ENCODE assay signal across 13 mouse cellular contexts in genomic region chr17:36989437-36989836, GRCm38 (mm10). TPM values are rescaled to one million over a fixed set of nuclear protein-coding genes. Genes with fewer than 3 reads are reported as not detected.
DNase-seq lines count a peak whose midpoint lies in the region; ATAC-seq and TF ChIP-seq lines count a peak whose summit lies in the region.
"Had no signal": no experiment of that assay in that cellular context is flagged by ENCODE, and none has a peak within 500 bp of the region (broad histone marks: within the 10 kb centered on the region; RNA-seq: fewer than 3 reads in every experiment).

Gene H2-M5 (minus strand): TSS chr17:36989537.

- DNase-seq in left cerebral cortex, adult 2 months (ENCODE audit: extremely low spot score in 1 of 2, low spot score in 2 of 2), result no peak
- DNase-seq in left cerebral cortex, adult 11 months (ENCODE audit: low spot score), result no peak
- DNase-seq in intestine, embryonic 14.5 days (ENCODE audit: low spot score), result no peak
- no peak for DNase-seq in cerebellum, adult 9-10 months
- DNase-seq in layer of hippocampus, adult 11-12 months (ENCODE audit: low spot score), result no peak
- DNase-seq: adrenal gland, postnatal 25 days; gastrocnemius, postnatal 10 days; kidney, postnatal 36 days; liver, embryonic 13.5 days had no signal

- H3K9ac ChIP-seq in embryonic facial prominence, embryonic 15.5 days, result no peak within 1 kb of the TSS
- H3K9ac ChIP-seq in intestine, embryonic 14.5 days (ENCODE audit: low read length), result no peak within 1 kb of the TSS
- no peak within 1 kb of the TSS for H3K9ac ChIP-seq in neural tube, embryonic 12.5 days
- H3K9ac ChIP-seq: liver, embryonic 13.5 days had no signal

- TF ChIP-seq CTCF in left cerebral cortex, adult 2 months (IDR thresholded peaks at IDR 0.05), result no peak

- ATAC-seq in embryonic facial prominence, embryonic 15.5 days (ENCODE audit: insufficient number of reproducible peaks, low FRiP score, low TSS enrichment, low read depth), result no peak
- no peak for ATAC-seq in intestine, embryonic 14.5 days (replicated peaks; ENCODE audit: low FRiP score, low TSS enrichment, low read depth)
- no peak for ATAC-seq in neural tube, embryonic 12.5 days (ENCODE audit: low FRiP score, low read depth)
- ATAC-seq in megakaryocyte-erythroid progenitor cell, adult 5-6 weeks (replicated peaks; ENCODE audit: low FRiP score, low TSS enrichment, poor library complexity, severe bottlenecking), result no peak

- intact Hi-C loops in left cerebral cortex, adult 2 months (cut with DNase I), result no loop called here

- H3K27ac ChIP-seq in left cerebral cortex, adult 2 months, result no peak within 1 kb of the TSS
- no peak within 1 kb of the TSS for H3K27ac ChIP-seq in embryonic facial prominence, embryonic 15.5 days (replicated peaks)
- no peak within 1 kb of the TSS for H3K27ac ChIP-seq in intestine, embryonic 14.5 days (ENCODE audit: low read depth)
- no peak within 1 kb of the TSS for H3K27ac ChIP-seq in neural tube, embryonic 12.5 days
- H3K27ac ChIP-seq: liver, embryonic 13.5 days had no signal

- no peaks in the 10 kb centered on the region for H3K9me3 ChIP-seq in embryonic facial prominence, embryonic 15.5 days (replicated peaks)
- H3K9me3 ChIP-seq in intestine, embryonic 14.5 days (ENCODE audit: control insufficient read depth, low read length), result no peaks in the 10 kb centered on the region
- H3K9me3 ChIP-seq in neural tube, embryonic 12.5 days, result no peaks in the 10 kb centered on the region
- H3K9me3 ChIP-seq: liver, embryonic 13.5 days had no signal

- no peaks in the 10 kb centered on the region for H3K36me3 ChIP-seq in embryonic facial prominence, embryonic 15.5 days
- H3K36me3 ChIP-seq in intestine, embryonic 14.5 days (ENCODE audit: control insufficient read depth, insufficient read depth, low read length), result no peaks in the 10 kb centered on the region
- H3K36me3 ChIP-seq in neural tube, embryonic 12.5 days, result no peaks in the 10 kb centered on the region
- H3K36me3 ChIP-seq: liver, embryonic 13.5 days had no signal

- WGBS in embryonic facial prominence, embryonic 15.5 days, result 22% methylated on average over 5 of the region's 5 CpGs
- WGBS in intestine, embryonic 14.5 days, result 19% methylated on average over 5 of the region's 5 CpGs
- WGBS in neural tube, embryonic 12.5 days, result 30% methylated on average over 5 of the region's 5 CpGs

- H3K4me2 ChIP-seq in embryonic facial prominence, embryonic 15.5 days (replicated peaks), result peak within 1 kb of the TSS; percentile 27; the same call in 1 of the 2 replicates
- H3K4me2 ChIP-seq in intestine, embryonic 14.5 days (ENCODE audit: low read length), result peak within 1 kb of the TSS; percentile 33
- peak within 1 kb of the TSS; percentile 43; the same call in 1 of the 2 replicates for H3K4me2 ChIP-seq in neural tube, embryonic 12.5 days (replicated peaks)
- H3K4me2 ChIP-seq: liver, embryonic 13.5 days had no signal

- H3K4me1 ChIP-seq in embryonic facial prominence, embryonic 15.5 days, result 0 out of 2 replicates have a peak, but pooled peaks cover 4% of the 10 kb centered on the region
- H3K4me1 ChIP-seq in intestine, embryonic 14.5 days (replicated peaks; ENCODE audit: control insufficient read depth, insufficient read depth, low read length), result no peaks in the 10 kb centered on the region
- H3K4me1 ChIP-seq in neural tube, embryonic 12.5 days, result no peaks in the 10 kb centered on the region; the same call in 1 of the 2 replicates
- H3K4me1 ChIP-seq: liver, embryonic 13.5 days had no signal

- H3K27me3 ChIP-seq in embryonic facial prominence, embryonic 15.5 days, result peaks cover 27% of the 10 kb centered on the region
- peaks cover 32% of the 10 kb centered on the region for H3K27me3 ChIP-seq in intestine, embryonic 14.5 days (replicated peaks; ENCODE audit: control insufficient read depth, insufficient read depth, low read length)
- peaks cover 26% of the 10 kb centered on the region for H3K27me3 ChIP-seq in neural tube, embryonic 12.5 days (replicated peaks)

- H3K4me3 ChIP-seq in left cerebral cortex, adult 2 months, result peak within 1 kb of the TSS; percentile 23
- H3K4me3 ChIP-seq in embryonic facial prominence, embryonic 15.5 days (replicated peaks), result peak within 1 kb of the TSS; percentile 11; the same call in 1 of the 2 replicates
- no peak within 1 kb of the TSS for H3K4me3 ChIP-seq in intestine, embryonic 14.5 days (ENCODE audit: low read depth, low read length)
- no peak within 1 kb of the TSS for H3K4me3 ChIP-seq in neural tube, embryonic 12.5 days
- H3K4me3 ChIP-seq: liver, embryonic 13.5 days had no signal

RNA-seq across cellular contexts. Expression of gene H2-M5, which starts in this region (rescaled TPM):
- total RNA-seq in left cerebral cortex, adult 2 months (2021), result under 1 TPM; 0.61 to 0.75 TPM
- polyA plus RNA-seq in embryonic facial prominence, embryonic 15.5 days (2015; fragmentation: Nextera tagmentation; extraction: Ambion mirVana), result 0.67 and 0.95 TPM in 2 replicates
- polyA plus RNA-seq in intestine, embryonic 14.5 days (2014; fragmentation: Nextera tagmentation; extraction: Ambion mirVana), result 0.16 and 0.51 TPM in 2 replicates
- 1.7 and 1.9 TPM in 2 replicates for polyA plus RNA-seq in neural tube, embryonic 12.5 days (2016; fragmentation: Nextera tagmentation; extraction: Ambion mirVana)
- total RNA-seq in megakaryocyte-erythroid progenitor cell, adult 5-6 weeks (2014; fragmentation: Nextera tagmentation), result not detected in 2 replicates
- total RNA-seq in megakaryocyte-erythroid progenitor cell, adult 5-6 weeks (2017), result not detected in 2 replicates
- total RNA-seq: adrenal gland, postnatal 25 days; common myeloid progenitor, adult 5-6 weeks had no signal
- polyA plus RNA-seq: liver, embryonic 13.5 days had no signal

Comparison
In these comparisons a context has a peak if more than half of its experiments do, and no peak if none do; other contexts are left out.
1. H3K4me3 ChIP-seq: peak in left cerebral cortex, adult 2 months (single experiment) and embryonic facial prominence, embryonic 15.5 days (single experiment); none in intestine, embryonic 14.5 days (single experiment) and neural tube, embryonic 12.5 days (single experiment).
2. Peak in every context shown above with its lines, with median percentiles within 50 percentile points of each other: H3K4me2 ChIP-seq.